Mouse (Mus musculus) urinary bladder, postnatal 25 days (tissue): ENCODE measurements around the gene Siae.

Experiments used
- DNase-seq: peaks from one replicate; pipeline ENCODE4 v3.0.0; 2022; ENCODE audit warnings: low spot score

Gene Siae

GRCm38 (mm10) chr9:37554838-37555748 is at the start of gene Siae:
TSS of gene Siae (plus strand) at chr9:37555698.
- DNase-seq: no peak

GRCm38 (mm10) chr9:37506023-37506422 is 49.5 kb upstream of the Siae start:
- no peak for DNase-seq

GRCm38 (mm10) chr9:37512097-37512496 is 43.4 kb upstream of the Siae start:
- DNase-seq: no peak

GRCm38 (mm10) chr9:37514456-37514855 is 41.0 kb upstream of the Siae start:
- DNase-seq: no peak

- no peak for DNase-seq
Measured at GRCm38 (mm10) chr9:37517467-37517866, 38.0 kb upstream of the Siae start.

GRCm38 (mm10) chr9:37518991-37519390 is 36.5 kb upstream of the Siae start:
- no peak for DNase-seq

- no peak for DNase-seq
Measured at GRCm38 (mm10) chr9:37519995-37520394, 35.5 kb upstream of the Siae start.

- no peak for DNase-seq
Measured at GRCm38 (mm10) chr9:37525461-37525860, 30.0 kb upstream of the Siae start.

- no peak for DNase-seq
Measured at GRCm38 (mm10) chr9:37526443-37527395, 28.8 kb upstream of the Siae start.

- peak; percentile 62 for DNase-seq
Measured at GRCm38 (mm10) chr9:37527396-37528224, 27.9 kb upstream of the Siae start, which contains the start of gene Esam. TSS of gene Esam (plus strand) at chr9:37528078.

GRCm38 (mm10) chr9:37528225-37528970 is 27.1 kb upstream of the Siae start:
- no peak for DNase-seq

GRCm38 (mm10) chr9:37530031-37530887 is 25.2 kb upstream of the Siae start:
- DNase-seq: peak; percentile 22

GRCm38 (mm10) chr9:37530888-37531705 is 24.4 kb upstream of the Siae start:
- DNase-seq: peak; percentile 66

GRCm38 (mm10) chr9:37536851-37537250 is 18.6 kb upstream of the Siae start:
- no peak for DNase-seq

- DNase-seq: no peak
Measured at GRCm38 (mm10) chr9:37537658-37538250, 17.7 kb upstream of the Siae start.

GRCm38 (mm10) chr9:37539170-37540025 is 16.1 kb upstream of the Siae start, which contains the start of gene Vsig2:
TSS of gene Vsig2 (plus strand) at chr9:37539255.
- peak; percentile 21 for DNase-seq

GRCm38 (mm10) chr9:37540226-37540625 is 15.3 kb upstream of the Siae start:
- DNase-seq: no peak
